Mouse (Mus musculus) erythroblast, embryonic 14.5 days (primary cell): ENCODE measurements around the gene Rbmx2. TPM values are rescaled to one million over a fixed set of nuclear protein-coding genes. Genes with fewer than 3 reads are reported as not detected.

Source experiments
- H3K27me3 ChIP-seq: 2 replicates; pipeline ENCODE4 v1.6.1; 2012; ENCODE audit warnings: inconsistent platforms; ENCODE audit not compliant: control insufficient read depth
- H3K36me3 ChIP-seq: 2 replicates; pipeline ENCODE4 v1.6.1; 2012; ENCODE audit warnings: mild to moderate bottlenecking, inconsistent platforms; ENCODE audit not compliant: control insufficient read depth
- H3K4me1 ChIP-seq: 2 replicates; pipeline ENCODE4 v1.6.1; 2012; ENCODE audit warnings: inconsistent platforms; ENCODE audit not compliant: control insufficient read depth
- H3K4me3 ChIP-seq: replicated peaks from 2 replicates; pipeline ENCODE3; 2012; ENCODE audit warnings: moderate library complexity, mild to moderate bottlenecking, inconsistent platforms
- H3K9me3 ChIP-seq: 2 replicates; pipeline ENCODE4 v1.6.1; 2012; ENCODE audit warnings: low read length, inconsistent platforms, mixed read lengths; ENCODE audit not compliant: control insufficient read depth
- GATA1 ChIP-seq: IDR thresholded peaks from 2 replicates; pipeline ENCODE4 v1.6.1; 2012; ENCODE audit warnings: low read length, inconsistent platforms, mixed read lengths
- TAL1 ChIP-seq: IDR thresholded peaks from 3 replicates; pipeline ENCODE4 v1.6.1; 2012; ENCODE audit warnings: low read length, inconsistent platforms, mixed read lengths
- polyA plus RNA-seq: library from polyadenylated mRNA; stranded (reverse); fragments of >175 nt; gene quantifications from 2 replicates; pipeline ENCODE4 v1.2.3, GENCODE M21; 2012

The Rbmx2 gene
- 3.3 and 3.9 TPM in 2 replicates for polyA plus RNA-seq

GRCm38 (mm10) chrX:48694864-48695371 lies at the start of gene Rbmx2:
TSS of gene Rbmx2 (plus strand) at chrX:48695004.
- Histone ChIP-seq H3K36me3 (peaks cover 20% of the 10 kb centered on the region), H3K27me3 (no peaks in the 10 kb centered on the region), H3K4me1 (peaks cover 17% of the 10 kb centered on the region), H3K4me3 (peak within 1 kb of the TSS; percentile 81), H3K9me3 (no peaks in the 10 kb centered on the region; the same call in 1 of the 2 replicates)
- TF ChIP-seq TAL1 (no peak), GATA1 (no peak)

GRCm38 (mm10) chrX:48666807-48667206 lies 28.0 kb upstream of the Rbmx2 start:
- Histone ChIP-seq H3K36me3 (no peaks in the 10 kb centered on the region), H3K27me3 (no peaks in the 10 kb centered on the region), H3K4me3 (no peak overlapping the region), H3K9me3 (no peaks in the 10 kb centered on the region), H3K4me1 (no peaks in the 10 kb centered on the region)
- TF ChIP-seq TAL1: no peak
- no peak for TF ChIP-seq GATA1

GRCm38 (mm10) chrX:48669588-48669987 lies 25.2 kb upstream of the Rbmx2 start:
- no peak overlapping the region for H3K4me3 ChIP-seq
- no peaks in the 10 kb centered on the region for H3K9me3 ChIP-seq
- H3K4me1 ChIP-seq: no peaks in the 10 kb centered on the region
- H3K27me3 ChIP-seq: no peaks in the 10 kb centered on the region
- no peaks in the 10 kb centered on the region for H3K36me3 ChIP-seq
- TF ChIP-seq GATA1 (no peak), TAL1 (no peak)

GRCm38 (mm10) chrX:48671714-48672113 lies 23.1 kb upstream of the Rbmx2 start:
- Histone ChIP-seq H3K36me3 (no peaks in the 10 kb centered on the region), H3K4me3 (no peak overlapping the region), H3K9me3 (no peaks in the 10 kb centered on the region), H3K27me3 (no peaks in the 10 kb centered on the region), H3K4me1 (no peaks in the 10 kb centered on the region)
- TF ChIP-seq GATA1: no peak
- no peak for TF ChIP-seq TAL1

GRCm38 (mm10) chrX:48674171-48674570 lies 20.6 kb upstream of the Rbmx2 start, which contains the start of gene Gpr119:
TSS of gene Gpr119 (minus strand) at chrX:48674478.
- TF ChIP-seq TAL1: no peak
- Histone ChIP-seq H3K9me3 (no peaks in the 10 kb centered on the region), H3K36me3 (no peaks in the 10 kb centered on the region), H3K4me3 (no peak within 1 kb of the TSS), H3K4me1 (no peaks in the 10 kb centered on the region), H3K27me3 (no peaks in the 10 kb centered on the region)

GRCm38 (mm10) chrX:48683451-48683850 lies 11.4 kb upstream of the Rbmx2 start:
- Histone ChIP-seq H3K9me3 (no peaks in the 10 kb centered on the region), H3K4me3 (no peak overlapping the region), H3K27me3 (no peaks in the 10 kb centered on the region; the same call in 1 of the 2 replicates), H3K4me1 (peaks cover 6% of the 10 kb centered on the region), H3K36me3 (no peaks in the 10 kb centered on the region)
- TF ChIP-seq TAL1: no peak
- no peak for TF ChIP-seq GATA1

GRCm38 (mm10) chrX:48683857-48684256 lies 10.9 kb upstream of the Rbmx2 start:
- Histone ChIP-seq H3K27me3 (no peaks in the 10 kb centered on the region; the same call in 1 of the 2 replicates), H3K9me3 (no peaks in the 10 kb centered on the region), H3K36me3 (no peaks in the 10 kb centered on the region), H3K4me3 (no peak overlapping the region), H3K4me1 (peaks cover 6% of the 10 kb centered on the region)
- TF ChIP-seq TAL1: no peak
- TF ChIP-seq GATA1: no peak

GRCm38 (mm10) chrX:48694460-48694859 lies 344 bp upstream of the Rbmx2 start:
- no peaks in the 10 kb centered on the region for H3K27me3 ChIP-seq
- H3K36me3 ChIP-seq: peaks cover 20% of the 10 kb centered on the region
- TF ChIP-seq GATA1 (no peak), TAL1 (no peak)
- peaks cover 17% of the 10 kb centered on the region for H3K4me1 ChIP-seq
- H3K4me3 ChIP-seq: peak overlapping the region; percentile 81
- H3K9me3 ChIP-seq: no peaks in the 10 kb centered on the region; the same call in 1 of the 2 replicates

- no peaks in the 10 kb centered on the region for H3K4me1 ChIP-seq
- TF ChIP-seq GATA1: no peak
- TF ChIP-seq TAL1: no peak
- peaks cover 58% of the 10 kb centered on the region for H3K36me3 ChIP-seq
- no peaks in the 10 kb centered on the region; the same call in none of the 2 replicates for H3K9me3 ChIP-seq
- H3K27me3 ChIP-seq: no peaks in the 10 kb centered on the region
- H3K4me3 ChIP-seq: no peak overlapping the region
These were observed 14.9 kb downstream of the Rbmx2 start for GRCm38 (mm10) chrX:48709701-48710100.

- Histone ChIP-seq H3K4me1 (no peaks in the 10 kb centered on the region), H3K9me3 (no peaks in the 10 kb centered on the region; the same call in none of the 2 replicates), H3K27me3 (no peaks in the 10 kb centered on the region), H3K36me3 (peaks cover 44% of the 10 kb centered on the region), H3K4me3 (no peak overlapping the region)
- TF ChIP-seq GATA1 (no peak), TAL1 (no peak)
These were observed 18.0 kb downstream of the Rbmx2 start for GRCm38 (mm10) chrX:48712846-48713245.
